Mouse (Mus musculus): ENCODE results near the gene Eif2d. TPM values are rescaled to one million over a fixed set of nuclear protein-coding genes. Genes with fewer than 3 reads are reported as not detected.

Eif2d gene
- polyA plus RNA-seq, 1 experiment = 53.8 TPM

GRCm38 (mm10) chr1:131173809-131174208 lies 20.8 kb downstream of the Eif2d start:
- H3K4me1 ChIP-seq (ENCODE audit: control insufficient read depth, insufficient read depth, low read length) = no peaks in the 10 kb centered on the region
- no peak for DNase-seq
- H3K27me3 ChIP-seq (ENCODE audit: control insufficient read depth, insufficient read depth, low read length) = no peaks in the 10 kb centered on the region
- no peak overlapping the region for H3K27ac ChIP-seq (ENCODE audit: insufficient read depth, low read length)
- 72% methylated on average over 6 of the region's 6 CpGs for WGBS
- H3K4me3 ChIP-seq (replicated peaks; ENCODE audit: insufficient read depth, low read depth, low read length) = no peak overlapping the region
- TF ChIP-seq POLR2A (IDR thresholded peaks at IDR 0.05; ENCODE audit: borderline replicate concordance, insufficient read depth, low read length) = no peak
- TF ChIP-seq CTCF (IDR thresholded peaks at IDR 0.05; ENCODE audit: borderline replicate concordance, insufficient read depth, low read depth, low read length) = no peak

GRCm38 (mm10) chr1:131174299-131174861 lies 21.4 kb downstream of the Eif2d start:
- Histone ChIP-seq H3K4me3 (replicated peaks; ENCODE audit: insufficient read depth, low read depth, low read length) (no peak overlapping the region), H3K27me3 (ENCODE audit: control insufficient read depth, insufficient read depth, low read length) (no peaks in the 10 kb centered on the region), H3K27ac (ENCODE audit: insufficient read depth, low read length) (no peak overlapping the region), H3K4me1 (ENCODE audit: control insufficient read depth, insufficient read depth, low read length) (no peaks in the 10 kb centered on the region)
- TF ChIP-seq CTCF (IDR thresholded peaks at IDR 0.05; ENCODE audit: borderline replicate concordance, insufficient read depth, low read depth, low read length) = no peak
- TF ChIP-seq POLR2A (IDR thresholded peaks at IDR 0.05; ENCODE audit: borderline replicate concordance, insufficient read depth, low read length) = no peak
- DNase-seq = peak; percentile 38 to 57
- 81% methylated on average over 12 of the region's 12 CpGs for WGBS

- WGBS = 96% methylated on average over 1 of the region's 1 CpGs
- H3K27ac ChIP-seq (ENCODE audit: insufficient read depth, low read length) = no peak overlapping the region
- H3K4me1 ChIP-seq (ENCODE audit: control insufficient read depth, insufficient read depth, low read length) = no peaks in the 10 kb centered on the region
- no peak for DNase-seq
- no peak overlapping the region for H3K4me3 ChIP-seq (replicated peaks; ENCODE audit: insufficient read depth, low read depth, low read length)
- H3K27me3 ChIP-seq (ENCODE audit: control insufficient read depth, insufficient read depth, low read length) = no peaks in the 10 kb centered on the region
- no peak for TF ChIP-seq POLR2A (IDR thresholded peaks at IDR 0.05; ENCODE audit: borderline replicate concordance, insufficient read depth, low read length)
Observed at GRCm38 (mm10) chr1:131175189-131175588, 22.2 kb downstream of the Eif2d start.

- Histone ChIP-seq H3K27ac (ENCODE audit: insufficient read depth, low read length) (no peak overlapping the region), H3K4me3 (replicated peaks; ENCODE audit: insufficient read depth, low read depth, low read length) (no peak overlapping the region), H3K27me3 (ENCODE audit: control insufficient read depth, insufficient read depth, low read length) (no peaks in the 10 kb centered on the region), H3K4me1 (ENCODE audit: control insufficient read depth, insufficient read depth, low read length) (no peaks in the 10 kb centered on the region)
- TF ChIP-seq POLR2A (IDR thresholded peaks at IDR 0.05; ENCODE audit: borderline replicate concordance, insufficient read depth, low read length) (no peak), CTCF (IDR thresholded peaks at IDR 0.05; ENCODE audit: borderline replicate concordance, insufficient read depth, low read depth, low read length) (no peak)
- DNase-seq = no peak
- 94% methylated on average over 8 of the region's 8 CpGs for WGBS
Observed at GRCm38 (mm10) chr1:131175819-131176218, 22.8 kb downstream of the Eif2d start.

- TF ChIP-seq POLR2A (IDR thresholded peaks at IDR 0.05; ENCODE audit: borderline replicate concordance, insufficient read depth, low read length) = no peak
- TF ChIP-seq CTCF (IDR thresholded peaks at IDR 0.05; ENCODE audit: borderline replicate concordance, insufficient read depth, low read depth, low read length) = no peak
- DNase-seq = no peak
- no peak overlapping the region for H3K27ac ChIP-seq (ENCODE audit: insufficient read depth, low read length)
- H3K27me3 ChIP-seq (ENCODE audit: control insufficient read depth, insufficient read depth, low read length) = no peaks in the 10 kb centered on the region
- WGBS = 87% methylated on average over 4 of the region's 4 CpGs
- no peak overlapping the region for H3K4me3 ChIP-seq (replicated peaks; ENCODE audit: insufficient read depth, low read depth, low read length)
- H3K4me1 ChIP-seq (ENCODE audit: control insufficient read depth, insufficient read depth, low read length) = no peaks in the 10 kb centered on the region
Observed at GRCm38 (mm10) chr1:131177249-131177648, 24.3 kb downstream of the Eif2d start.

GRCm38 (mm10) chr1:131178083-131178482 lies 25.1 kb downstream of the Eif2d start:
- no peak overlapping the region for H3K4me3 ChIP-seq (replicated peaks; ENCODE audit: insufficient read depth, low read depth, low read length)
- WGBS = 90% methylated on average over 5 of the region's 5 CpGs
- H3K27ac ChIP-seq (ENCODE audit: insufficient read depth, low read length) = no peak overlapping the region
- TF ChIP-seq CTCF (IDR thresholded peaks at IDR 0.05; ENCODE audit: borderline replicate concordance, insufficient read depth, low read depth, low read length) = no peak
- TF ChIP-seq POLR2A (IDR thresholded peaks at IDR 0.05; ENCODE audit: borderline replicate concordance, insufficient read depth, low read length) = no peak
- H3K27me3 ChIP-seq (ENCODE audit: control insufficient read depth, insufficient read depth, low read length) = no peaks in the 10 kb centered on the region
- no peaks in the 10 kb centered on the region for H3K4me1 ChIP-seq (ENCODE audit: control insufficient read depth, insufficient read depth, low read length)
- no peak for DNase-seq

GRCm38 (mm10) chr1:131180386-131180785 lies 27.4 kb downstream of the Eif2d start:
- no peak overlapping the region for H3K27ac ChIP-seq (ENCODE audit: insufficient read depth, low read length)
- H3K4me1 ChIP-seq (ENCODE audit: control insufficient read depth, insufficient read depth, low read length) = peaks cover 6% of the 10 kb centered on the region; the same call in 1 of the 2 replicates
- no peaks in the 10 kb centered on the region for H3K27me3 ChIP-seq (ENCODE audit: control insufficient read depth, insufficient read depth, low read length)
- H3K4me3 ChIP-seq (replicated peaks; ENCODE audit: insufficient read depth, low read depth, low read length) = no peak overlapping the region
- 98% methylated on average over 7 of the region's 7 CpGs for WGBS
- TF ChIP-seq POLR2A (IDR thresholded peaks at IDR 0.05; ENCODE audit: borderline replicate concordance, insufficient read depth, low read length) = no peak
- no peak for TF ChIP-seq CTCF (IDR thresholded peaks at IDR 0.05; ENCODE audit: borderline replicate concordance, insufficient read depth, low read depth, low read length)
- DNase-seq = no peak

GRCm38 (mm10) chr1:131181642-131182527 lies 28.9 kb downstream of the Eif2d start:
- Histone ChIP-seq H3K4me3 (replicated peaks; ENCODE audit: insufficient read depth, low read depth, low read length) (no peak overlapping the region), H3K27me3 (ENCODE audit: control insufficient read depth, insufficient read depth, low read length) (no peaks in the 10 kb centered on the region), H3K4me1 (ENCODE audit: control insufficient read depth, insufficient read depth, low read length) (peaks cover 6% of the 10 kb centered on the region; the same call in 1 of the 2 replicates), H3K27ac (ENCODE audit: insufficient read depth, low read length) (no peak overlapping the region)
- DNase-seq = peak; percentile 67 to 72
- 60% methylated on average over 9 of the region's 9 CpGs for WGBS
- TF ChIP-seq CTCF (IDR thresholded peaks at IDR 0.05; ENCODE audit: borderline replicate concordance, insufficient read depth, low read depth, low read length) (peak; percentile 85), POLR2A (IDR thresholded peaks at IDR 0.05; ENCODE audit: borderline replicate concordance, insufficient read depth, low read length) (no peak)
